Mouse (Mus musculus): Measurements from ENCODE around the gene Olfr733.

Olfr733 gene

DNA sequence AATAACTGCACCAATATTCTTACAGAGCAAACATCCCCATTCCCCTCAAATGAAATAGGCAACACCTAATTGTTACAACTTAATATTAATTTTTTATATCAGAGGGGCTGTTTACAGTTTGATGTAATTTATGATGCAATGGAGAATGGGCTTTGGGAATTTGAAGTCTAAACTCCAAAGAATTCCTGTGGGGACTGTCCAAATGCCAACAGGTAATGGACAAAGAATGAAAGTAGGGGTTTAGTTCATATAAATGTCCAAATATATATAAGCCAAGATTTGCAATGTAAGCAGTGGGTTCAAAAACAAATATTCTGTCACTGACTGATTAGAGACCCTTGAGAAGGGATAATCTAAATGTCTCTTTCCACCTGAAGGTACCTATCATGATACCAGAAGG, at the start of gene Olfr733:
Gene Olfr733 (minus strand): TSS at position 101 of the 400 bp plus-strand sequence.
- DNase-seq (ENCODE audit: low spot score in 2 of 2), result no peak

DNA sequence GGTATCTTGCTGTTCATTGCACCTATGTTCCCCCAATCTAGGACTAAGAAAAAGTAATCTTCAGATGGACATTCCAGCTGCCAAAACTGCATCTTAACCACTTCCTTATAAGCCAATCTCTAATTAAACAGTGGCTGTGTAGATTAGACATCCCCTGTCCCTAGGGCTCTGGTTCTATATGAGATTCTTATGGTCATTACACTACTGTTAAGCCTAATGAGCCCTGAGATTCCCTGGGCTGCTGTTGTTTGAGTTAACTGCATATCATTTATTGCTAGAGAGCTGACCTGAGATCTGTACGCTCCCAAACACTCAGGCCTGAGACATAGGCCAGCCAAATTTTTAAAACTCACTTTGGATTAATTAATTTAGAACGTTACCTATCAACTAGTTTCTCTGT, 47.5 kb upstream of the Olfr733 start, which contains the start of gene Olfr735:
Gene Olfr735 (minus strand): TSS at position 77 of the 400 bp plus-strand sequence.
- DNase-seq (ENCODE audit: low spot score in 2 of 2), result no peak

DNA sequence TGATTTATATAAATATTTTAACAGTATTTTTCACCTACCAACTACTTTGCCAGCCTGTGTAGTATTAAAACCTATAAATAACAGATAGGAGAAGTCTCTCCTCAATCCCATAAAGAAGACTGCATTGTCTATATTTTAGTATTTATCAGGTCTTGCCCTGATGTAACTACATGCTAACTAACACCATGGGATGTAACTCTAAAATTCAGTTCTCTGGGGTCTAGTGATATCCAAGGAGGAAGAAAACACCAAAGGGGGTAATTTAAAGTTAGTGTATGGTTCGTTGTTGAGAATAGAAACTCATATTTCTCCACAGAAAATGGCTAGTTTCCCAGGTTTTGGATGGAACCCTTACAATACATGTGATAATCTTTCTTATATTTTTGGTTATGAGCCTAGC, 25.3 kb upstream of the Olfr733 start, which contains the start of gene Olfr734:
Gene Olfr734 (minus strand): TSS at position 101 of the 400 bp plus-strand sequence.
- no peak for DNase-seq (ENCODE audit: low spot score in 2 of 2)

DNA sequence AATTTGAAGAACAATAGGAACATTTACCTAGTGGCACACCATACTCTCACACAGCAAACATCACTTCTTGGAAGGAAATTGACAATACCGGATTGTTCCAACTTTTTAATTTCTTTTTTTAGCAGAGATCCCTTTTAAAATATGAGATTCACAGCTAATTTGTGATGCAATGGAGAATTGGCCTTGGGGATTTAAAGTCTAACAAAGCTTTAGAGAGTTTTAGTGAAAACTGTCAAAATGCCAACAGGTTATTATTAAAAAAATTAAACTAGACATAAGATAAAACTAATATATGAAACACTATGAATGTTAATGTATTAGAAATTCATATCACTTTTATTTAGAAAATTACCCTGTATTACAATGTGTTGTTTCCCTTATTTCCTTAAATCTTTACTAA, 17.2 kb downstream of the Olfr733 start, which contains the start of gene Olfr732:
Gene Olfr732 (minus strand): TSS at position 101 of the 400 bp plus-strand sequence.
- DNase-seq (ENCODE audit: low spot score in 2 of 2), result no peak
